Mouse (Mus musculus) mouse embryonic stem cell (cell line): ENCODE results near the gene Cbx8.

ENCODE experiments used
- in situ Hi-C, 2 experiments: fragments of 300-500 bp; cut with MboI; formaldehyde crosslinking; loops; 1 replicate in 1 of 2; 3 replicates in 1 of 2; pipeline ENCODE4 v1.14.3; 2019 to 2020; ENCODE audit warnings: low sequenced_read_pairs in 2 of 2, low pct_unique_long_range_greater_than_20kb in 1 of 2, mixed read lengths in 1 of 2; ENCODE audit not compliant: unreplicated experiment in 1 of 2

The Cbx8 gene

GRCm38 (mm10) chr11:119053738-119054350 is 13.1 kb upstream of the Cbx8 start:
- in situ Hi-C loops, result loop anchor here in 1 of 2 experiments (5.0 kb wide), 1 partner anchor 38 kb away; no protein-coding TSS in a partner anchor

GRCm38 (mm10) chr11:119053257-119053670 is 12.5 kb upstream of the Cbx8 start:
- in situ Hi-C loops, result loop anchor here in 1 of 2 experiments (5.0 kb wide), 1 partner anchor 39 kb away; no protein-coding TSS in a partner anchor

- in situ Hi-C loops, result loop anchor here in 1 of 2 experiments (5.0 kb wide), 1 partner anchor 40 kb away; no protein-coding TSS in a partner anchor
Measured at GRCm38 (mm10) chr11:119052661-119053256, 12.0 kb upstream of the Cbx8 start.

GRCm38 (mm10) chr11:119051927-119052660 is 11.3 kb upstream of the Cbx8 start:
- in situ Hi-C loops, result loop anchor here in 1 of 2 experiments (5.0 kb wide), 1 partner anchor 40 kb away; no protein-coding TSS in a partner anchor

- in situ Hi-C loops, result loop anchor here in 1 of 2 experiments (5.0 kb wide), 1 partner anchor 41 kb away; no protein-coding TSS in a partner anchor
Measured at GRCm38 (mm10) chr11:119051426-119051825, 10.7 kb upstream of the Cbx8 start.

GRCm38 (mm10) chr11:119050361-119050760 is 9.6 kb upstream of the Cbx8 start:
- in situ Hi-C loops, result loop anchor here in 1 of 2 experiments (5.0 kb wide), 1 partner anchor 42 kb away; no protein-coding TSS in a partner anchor

GRCm38 (mm10) chr11:119048133-119048510 is 7.4 kb upstream of the Cbx8 start:
- in situ Hi-C loops, result no loop called here

- in situ Hi-C loops, result no loop called here
Measured at GRCm38 (mm10) chr11:119047261-119048132, 6.7 kb upstream of the Cbx8 start.

- in situ Hi-C loops, result no loop called here
Measured at GRCm38 (mm10) chr11:119046601-119047245, 6.0 kb upstream of the Cbx8 start.

GRCm38 (mm10) chr11:119044551-119045337 is 4.0 kb upstream of the Cbx8 start:
- in situ Hi-C loops, result no loop called here

- in situ Hi-C loops, result no loop called here
Measured at GRCm38 (mm10) chr11:119043761-119044550, 3.2 kb upstream of the Cbx8 start.

GRCm38 (mm10) chr11:119043273-119043540 is 2.4 kb upstream of the Cbx8 start:
- in situ Hi-C loops, result no loop called here

- in situ Hi-C loops, result no loop called here
Measured at GRCm38 (mm10) chr11:119042466-119043272, 1.9 kb upstream of the Cbx8 start.

- in situ Hi-C loops, result no loop called here
Measured at GRCm38 (mm10) chr11:119041750-119042465, 1.1 kb upstream of the Cbx8 start.

GRCm38 (mm10) chr11:119041325-119041716 is 552 bp upstream of the Cbx8 start:
- in situ Hi-C loops, result no loop called here
